Mouse (Mus musculus) C2C12 (cell line): ENCODE measurements at regions not wholly inside any gene's neighbourhood (a gene's known extent, or its start where the extent isn't known, plus 50 kb on each side); places are given as distances from the start of the nearest gene placed in this dataset.

Source experiments
- CTCF ChIP-seq: IDR thresholded peaks from one replicate; pipeline ENCODE4 v1.5.1; 2011; ENCODE audit not compliant: control insufficient read depth, insufficient read depth, insufficient read length
- FOSL1 ChIP-seq: IDR thresholded peaks from one replicate; pipeline ENCODE4 v1.8.0; 2011; ENCODE audit warnings: mild to moderate bottlenecking, low read length; ENCODE audit not compliant: poor library complexity, insufficient read depth, severe bottlenecking
- MAX ChIP-seq: IDR thresholded peaks from one replicate; pipeline ENCODE4 v1.6.1; 2011; ENCODE audit warnings: mild to moderate bottlenecking, control low read depth
- MYOD1 ChIP-seq: IDR thresholded peaks from one replicate; pipeline ENCODE4 v1.6.1; 2011; ENCODE audit warnings: low read depth; ENCODE audit not compliant: control insufficient read depth, insufficient read length
- MYOG ChIP-seq: IDR thresholded peaks from one replicate; pipeline ENCODE4 v1.6.1; 2011; ENCODE audit not compliant: control insufficient read depth, insufficient read length; ENCODE audit errors: extremely low read depth
- USF1 ChIP-seq: IDR thresholded peaks from one replicate; pipeline ENCODE4 v1.6.1; 2011; ENCODE audit warnings: low read depth, mild to moderate bottlenecking, control low read depth, moderate library complexity

GRCm38 (mm10) chr15:97438235-97438760 lies 191.2 kb upstream of the Amigo2 start:
- no peak for TF ChIP-seq CTCF
- no peak for TF ChIP-seq MAX
- TF ChIP-seq USF1, result no peak
- no peak for TF ChIP-seq FOSL1
- no peak for TF ChIP-seq MYOD1
- TF ChIP-seq MYOG, result no peak
